Mouse (Mus musculus) forebrain, embryonic 15.5 days (tissue): ENCODE results near the gene Hivep2. TPM values are rescaled to one million over a fixed set of nuclear protein-coding genes. Genes with fewer than 3 reads are reported as not detected.

ENCODE experiments used
- ATAC-seq: fragments of 200-750 bp; cut with Nextera tagmentation; replicated peaks from 2 replicates; pipeline ENCODE4 v1.8.0; 2017; ENCODE audit warnings: mild to moderate bottlenecking, moderate TSS enrichment, moderate library complexity
- H3K27ac ChIP-seq: fragments of 300-500 bp; sonication (generic); replicated peaks from 2 replicates; pipeline ENCODE4 v1.5.1; 2015; ENCODE audit warnings: mild to moderate bottlenecking, inconsistent platforms
- H3K27me3 ChIP-seq: fragments of 300-500 bp; sonication (generic); 2 replicates; pipeline ENCODE4 v1.6.1; 2015; ENCODE audit warnings: inconsistent platforms
- H3K36me3 ChIP-seq: fragments of 300-500 bp; sonication (generic); 2 replicates; pipeline ENCODE4 v1.6.1; 2015; ENCODE audit warnings: mild to moderate bottlenecking, inconsistent platforms
- H3K4me1 ChIP-seq: fragments of 300-500 bp; sonication (generic); 2 replicates; pipeline ENCODE4 v1.6.1; 2015; ENCODE audit warnings: inconsistent platforms
- H3K4me2 ChIP-seq: fragments of 300-500 bp; sonication (generic); replicated peaks from 2 replicates; pipeline ENCODE4 v1.6.1; 2015; ENCODE audit warnings: mild to moderate bottlenecking, inconsistent platforms
- H3K4me3 ChIP-seq: fragments of 300-500 bp; sonication (generic); 2 replicates; pipeline ENCODE4 v1.5.1; 2015; ENCODE audit warnings: mild to moderate bottlenecking, inconsistent platforms
- H3K9ac ChIP-seq: fragments of 300-500 bp; sonication (generic); replicated peaks from 2 replicates; pipeline ENCODE4 v1.6.1; 2015; ENCODE audit warnings: mild to moderate bottlenecking, inconsistent platforms
- H3K9me3 ChIP-seq: fragments of 300-500 bp; sonication (generic); 2 replicates; pipeline ENCODE4 v1.6.1; 2016; ENCODE audit warnings: inconsistent platforms
- WGBS: fragments of 180-500 bp; shearing (Covaris S2); methylation state at CpG from one replicate; pipeline ENCODE4 v1.1.7; 2015; ENCODE audit warnings: mixed read lengths; 5-methylcytosine and 5-hydroxymethylcytosine counted together
- polyA plus RNA-seq: library from polyadenylated mRNA; unstranded; fragments of >200 nt; fragmentation: Nextera tagmentation; extraction: Ambion mirVana; gene quantifications from 2 replicates; pipeline ENCODE4 v1.2.1, GENCODE M21; 2015

Gene Hivep2
- polyA plus RNA-seq, 1 experiment from 2014 or later: 27.1 TPM

DNA sequence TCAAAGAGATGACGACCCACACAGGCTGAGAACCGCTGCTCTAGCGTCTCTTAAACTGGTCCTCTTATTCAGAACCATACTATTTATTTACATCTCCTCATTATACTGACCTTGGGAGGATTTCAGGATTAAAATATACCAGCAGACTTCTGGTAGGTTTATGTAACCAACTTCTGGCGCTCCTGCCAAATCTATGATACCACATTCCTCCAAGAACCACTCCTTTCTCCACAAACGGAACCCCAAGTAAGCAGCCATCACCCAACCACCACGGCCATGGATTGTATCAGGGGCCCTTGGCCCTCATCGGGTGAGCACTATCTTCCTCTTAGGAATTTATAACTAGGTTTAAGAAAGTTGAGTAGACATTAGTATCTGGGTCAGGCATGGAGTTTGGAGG lies 230.9 kb downstream of the Hivep2 start:
- Histone ChIP-seq H3K4me1 (peaks cover 19% of the 10 kb centered on the region), H3K36me3 (no peaks in the 10 kb centered on the region), H3K27me3 (no peaks in the 10 kb centered on the region), H3K9me3 (no peaks in the 10 kb centered on the region), H3K4me2 (no peak overlapping the region), H3K4me3 (no peak overlapping the region), H3K9ac (no peak overlapping the region), H3K27ac (peak overlapping the region; percentile 76; the same call in 1 of the 2 replicates)
- ATAC-seq: no peak
- 94% methylated on average over 7 of the region's 7 CpGs for WGBS

DNA sequence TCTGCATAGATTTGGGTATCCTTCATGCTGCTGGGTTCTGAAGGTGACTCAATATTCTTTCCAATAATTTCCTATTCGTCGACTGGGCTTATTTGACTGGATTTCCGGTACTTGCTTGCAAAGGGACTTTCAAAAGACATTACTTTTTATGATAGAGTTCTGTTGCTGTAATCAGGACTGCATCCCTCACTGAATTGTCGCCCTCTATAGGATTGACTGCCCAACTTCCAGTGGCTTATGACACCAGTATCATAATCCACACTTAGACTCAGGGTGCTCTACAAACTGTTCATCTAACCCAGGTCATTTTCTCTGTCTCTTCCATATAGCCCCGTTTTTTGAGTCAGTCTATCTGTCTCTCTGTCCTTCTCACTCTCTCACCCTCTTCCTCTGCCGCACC lies 231.4 kb downstream of the Hivep2 start:
- Histone ChIP-seq H3K36me3 (no peaks in the 10 kb centered on the region), H3K4me2 (no peak overlapping the region), H3K9me3 (no peaks in the 10 kb centered on the region), H3K9ac (no peak overlapping the region), H3K27me3 (no peaks in the 10 kb centered on the region), H3K4me1 (peaks cover 19% of the 10 kb centered on the region), H3K27ac (no peak overlapping the region), H3K4me3 (no peak overlapping the region)
- WGBS: 76% methylated on average over 6 of the region's 6 CpGs
- ATAC-seq: no peak

GRCm38 (mm10) chr10:14199332-14199731 lies 233.5 kb downstream of the Hivep2 start:
- H3K27me3 ChIP-seq: no peaks in the 10 kb centered on the region
- H3K9me3 ChIP-seq: no peaks in the 10 kb centered on the region
- ATAC-seq: peak; percentile 51
- H3K4me2 ChIP-seq: no peak overlapping the region
- H3K4me1 ChIP-seq: peaks cover 12% of the 10 kb centered on the region
- no peaks in the 10 kb centered on the region for H3K36me3 ChIP-seq
- no peak overlapping the region for H3K9ac ChIP-seq
- WGBS: 66% methylated on average over 7 of the region's 7 CpGs
- H3K4me3 ChIP-seq: no peak overlapping the region
- H3K27ac ChIP-seq: peak overlapping the region; percentile 34

GRCm38 (mm10) chr10:14200310-14200709 lies 234.4 kb downstream of the Hivep2 start:
- WGBS: 4% methylated on average over 2 of the region's 2 CpGs
- H3K4me1 ChIP-seq: peaks cover 11% of the 10 kb centered on the region
- 0 out of 2 replicates have a peak overlapping the region, but pooled peaks have one; percentile 34 for H3K27ac ChIP-seq
- no peaks in the 10 kb centered on the region for H3K9me3 ChIP-seq
- H3K9ac ChIP-seq: no peak overlapping the region
- H3K27me3 ChIP-seq: no peaks in the 10 kb centered on the region
- H3K4me3 ChIP-seq: no peak overlapping the region
- H3K4me2 ChIP-seq: no peak overlapping the region
- ATAC-seq: no peak
- H3K36me3 ChIP-seq: no peaks in the 10 kb centered on the region

Other genes with a start within 250 kb of the Hivep2 start
- 60.3 and 71.5 TPM in 2 replicates for gene Aig1, start 97.1 kb upstream of the Hivep2 start, polyA plus RNA-seq